Mouse (Mus musculus) embryonic facial prominence, embryonic 13.5 days (tissue): ENCODE measurements around the gene Fstl5. TPM values are rescaled to one million over a fixed set of nuclear protein-coding genes. Genes with fewer than 3 reads are reported as not detected.

Source experiments
- ATAC-seq: fragments of 200-750 bp; cut with Nextera tagmentation; 2 replicates; pipeline ENCODE4 v1.8.0; 2017; ENCODE audit warnings: low read depth; ENCODE audit not compliant: insufficient number of reproducible peaks, insufficient read depth, low FRiP score, low TSS enrichment
- H3K27ac ChIP-seq: fragments of 300-500 bp; sonication (generic); 2 replicates; pipeline ENCODE4 v1.5.1; 2015; ENCODE audit warnings: moderate library complexity, mild to moderate bottlenecking, inconsistent platforms
- H3K27me3 ChIP-seq: fragments of 300-500 bp; sonication (generic); 2 replicates; pipeline ENCODE4 v1.6.1; 2015; ENCODE audit warnings: mild to moderate bottlenecking, inconsistent platforms
- H3K36me3 ChIP-seq: fragments of 300-500 bp; sonication (generic); 2 replicates; pipeline ENCODE4 v1.6.1; 2015; ENCODE audit warnings: mild to moderate bottlenecking, inconsistent platforms
- H3K4me1 ChIP-seq: fragments of 300-500 bp; sonication (generic); 2 replicates; pipeline ENCODE4 v1.6.1; 2015; ENCODE audit warnings: inconsistent platforms
- H3K4me2 ChIP-seq: fragments of 300-500 bp; sonication (generic); 2 replicates; pipeline ENCODE4 v1.6.1; 2015; ENCODE audit warnings: moderate library complexity, mild to moderate bottlenecking, inconsistent platforms
- H3K4me3 ChIP-seq: fragments of 300-500 bp; sonication (generic); 2 replicates; pipeline ENCODE4 v1.5.1; 2015; ENCODE audit warnings: mild to moderate bottlenecking, inconsistent platforms
- H3K9ac ChIP-seq: fragments of 300-500 bp; sonication (generic); 2 replicates; pipeline ENCODE4 v1.6.1; 2015; ENCODE audit warnings: mild to moderate bottlenecking, inconsistent platforms
- H3K9me3 ChIP-seq: fragments of 300-500 bp; sonication (generic); 2 replicates; pipeline ENCODE4 v1.6.1; 2016; ENCODE audit warnings: inconsistent platforms
- WGBS: fragments of 180-500 bp; shearing (Covaris S2); methylation state at CpG from one replicate; pipeline ENCODE4 v1.1.7; 2015; ENCODE audit warnings: mixed read lengths; 5-methylcytosine and 5-hydroxymethylcytosine counted together
- polyA plus RNA-seq: library from polyadenylated mRNA; unstranded; fragments of >200 nt; fragmentation: Nextera tagmentation; extraction: Ambion mirVana; gene quantifications from 2 replicates; pipeline ENCODE4 v1.2.1, GENCODE M21; 2015

Fstl5 gene
- 4.1 and 12.1 TPM in 2 replicates for polyA plus RNA-seq

GRCm38 (mm10) chr3:76074060-76074707 is at the start of gene Fstl5:
TSS of gene Fstl5 (plus strand) at chr3:76074270.
- Histone ChIP-seq H3K27ac (no peak within 1 kb of the TSS), H3K9ac (peak within 1 kb of the TSS; percentile 51; the same call in 1 of the 2 replicates), H3K27me3 (no peaks in the 10 kb centered on the region), H3K4me2 (peak within 1 kb of the TSS; percentile 61), H3K9me3 (no peaks in the 10 kb centered on the region), H3K4me1 (peaks cover 4% of the 10 kb centered on the region; the same call in 1 of the 2 replicates), H3K4me3 (peak within 1 kb of the TSS; percentile 39), H3K36me3 (no peaks in the 10 kb centered on the region)
- peak; percentile 76 for ATAC-seq
- under 1% methylated on average over 28 of the region's 28 CpGs for WGBS

GRCm38 (mm10) chr3:76025523-76025922 is 48.5 kb upstream of the Fstl5 start:
- Histone ChIP-seq H3K4me2 (no peak overlapping the region), H3K4me1 (no peaks in the 10 kb centered on the region), H3K9ac (no peak overlapping the region), H3K27ac (no peak overlapping the region), H3K36me3 (no peaks in the 10 kb centered on the region), H3K27me3 (no peaks in the 10 kb centered on the region), H3K4me3 (no peak overlapping the region), H3K9me3 (no peaks in the 10 kb centered on the region)
- ATAC-seq = no peak

GRCm38 (mm10) chr3:76051124-76051523 is 22.9 kb upstream of the Fstl5 start:
- H3K4me2 ChIP-seq = no peak overlapping the region
- 79% methylated on average over 3 of the region's 3 CpGs for WGBS
- H3K27me3 ChIP-seq = no peaks in the 10 kb centered on the region
- H3K4me1 ChIP-seq = no peaks in the 10 kb centered on the region
- no peaks in the 10 kb centered on the region for H3K36me3 ChIP-seq
- no peak overlapping the region for H3K9ac ChIP-seq
- H3K4me3 ChIP-seq = no peak overlapping the region
- ATAC-seq = no peak
- no peaks in the 10 kb centered on the region for H3K9me3 ChIP-seq
- H3K27ac ChIP-seq = no peak overlapping the region

- Histone ChIP-seq H3K9ac (no peak overlapping the region), H3K4me2 (no peak overlapping the region), H3K9me3 (no peaks in the 10 kb centered on the region), H3K27ac (no peak overlapping the region), H3K36me3 (no peaks in the 10 kb centered on the region), H3K27me3 (no peaks in the 10 kb centered on the region), H3K4me3 (no peak overlapping the region), H3K4me1 (no peaks in the 10 kb centered on the region)
- 88% methylated on average over 1 of the region's 1 CpGs for WGBS
- ATAC-seq = no peak
These were observed 12.1 kb upstream of the Fstl5 start for GRCm38 (mm10) chr3:76061996-76062395.

GRCm38 (mm10) chr3:76067920-76068319 is 6.2 kb upstream of the Fstl5 start:
- Histone ChIP-seq H3K9ac (no peak overlapping the region), H3K4me3 (no peak overlapping the region), H3K27me3 (no peaks in the 10 kb centered on the region), H3K4me2 (no peak overlapping the region), H3K9me3 (no peaks in the 10 kb centered on the region), H3K36me3 (no peaks in the 10 kb centered on the region), H3K4me1 (no peaks in the 10 kb centered on the region), H3K27ac (no peak overlapping the region)
- ATAC-seq = no peak
- 2% methylated on average over 3 of the region's 3 CpGs for WGBS

- H3K27ac ChIP-seq = no peak overlapping the region
- no peaks in the 10 kb centered on the region for H3K27me3 ChIP-seq
- H3K9me3 ChIP-seq = no peaks in the 10 kb centered on the region
- no peaks in the 10 kb centered on the region for H3K36me3 ChIP-seq
- H3K4me1 ChIP-seq = peaks cover 4% of the 10 kb centered on the region; the same call in 1 of the 2 replicates
- no peak overlapping the region for H3K9ac ChIP-seq
- H3K4me2 ChIP-seq = no peak overlapping the region
- WGBS = 75% methylated on average over 7 of the region's 7 CpGs
- no peak overlapping the region for H3K4me3 ChIP-seq
- ATAC-seq = no peak
These were observed 1.2 kb upstream of the Fstl5 start for GRCm38 (mm10) chr3:76072826-76073225.

GRCm38 (mm10) chr3:76140445-76140844 is 66.4 kb downstream of the Fstl5 start:
- no peak for ATAC-seq
- WGBS = 85% methylated on average over 1 of the region's 1 CpGs
- no peak overlapping the region for H3K4me2 ChIP-seq

GRCm38 (mm10) chr3:76147846-76148245 is 73.8 kb downstream of the Fstl5 start:
- 84% methylated on average over 11 of the region's 11 CpGs for WGBS
- H3K36me3 ChIP-seq = no peaks in the 10 kb centered on the region
- no peaks in the 10 kb centered on the region for H3K27me3 ChIP-seq
- no peak overlapping the region for H3K4me3 ChIP-seq
- ATAC-seq = no peak
- H3K4me2 ChIP-seq = no peak overlapping the region
- H3K4me1 ChIP-seq = no peaks in the 10 kb centered on the region
- H3K9me3 ChIP-seq = no peaks in the 10 kb centered on the region
- no peak overlapping the region for H3K9ac ChIP-seq
- H3K27ac ChIP-seq = no peak overlapping the region

More at GRCm38 (mm10) chr3:76140445-76140844, 66.4 kb downstream of the Fstl5 start:
- H3K36me3 ChIP-seq = no peaks in the 10 kb centered on the region
- H3K4me1 ChIP-seq = no peaks in the 10 kb centered on the region
- no peak overlapping the region for H3K27ac ChIP-seq
- H3K9me3 ChIP-seq = no peaks in the 10 kb centered on the region
- H3K9ac ChIP-seq = no peak overlapping the region
- no peak overlapping the region for H3K4me3 ChIP-seq
- H3K27me3 ChIP-seq = no peaks in the 10 kb centered on the region

- H3K4me1 ChIP-seq = no peaks in the 10 kb centered on the region
- WGBS = 79% methylated on average over 2 of the region's 2 CpGs
- H3K4me2 ChIP-seq = no peak overlapping the region
- H3K36me3 ChIP-seq = no peaks in the 10 kb centered on the region
- H3K27ac ChIP-seq = no peak overlapping the region
- no peak overlapping the region for H3K4me3 ChIP-seq
- no peaks in the 10 kb centered on the region for H3K27me3 ChIP-seq
- ATAC-seq = no peak
- H3K9me3 ChIP-seq = no peaks in the 10 kb centered on the region
- no peak overlapping the region for H3K9ac ChIP-seq
These were observed 164.8 kb downstream of the Fstl5 start for GRCm38 (mm10) chr3:76238834-76239233.

GRCm38 (mm10) chr3:76251385-76251784 is 177.3 kb downstream of the Fstl5 start:
- no peak for ATAC-seq
- H3K4me2 ChIP-seq = no peak overlapping the region
- H3K9me3 ChIP-seq = no peaks in the 10 kb centered on the region
- no peak overlapping the region for H3K9ac ChIP-seq
- H3K36me3 ChIP-seq = no peaks in the 10 kb centered on the region
- no peak overlapping the region for H3K4me3 ChIP-seq
- 90% methylated on average over 1 of the region's 1 CpGs for WGBS
- H3K4me1 ChIP-seq = no peaks in the 10 kb centered on the region
- no peak overlapping the region for H3K27ac ChIP-seq
- no peaks in the 10 kb centered on the region for H3K27me3 ChIP-seq

- 87% methylated on average over 1 of the region's 1 CpGs for WGBS
- no peak overlapping the region for H3K4me2 ChIP-seq
These were observed 218.9 kb downstream of the Fstl5 start for GRCm38 (mm10) chr3:76292993-76293392.

GRCm38 (mm10) chr3:76294394-76294793 is 220.3 kb downstream of the Fstl5 start:
- Histone ChIP-seq H3K4me2 (no peak overlapping the region), H3K27ac (no peak overlapping the region), H3K9me3 (no peaks in the 10 kb centered on the region), H3K4me3 (no peak overlapping the region), H3K36me3 (no peaks in the 10 kb centered on the region), H3K27me3 (no peaks in the 10 kb centered on the region), H3K4me1 (no peaks in the 10 kb centered on the region), H3K9ac (no peak overlapping the region)
- ATAC-seq = no peak
- 23% methylated on average over 1 of the region's 1 CpGs for WGBS

More at GRCm38 (mm10) chr3:76292993-76293392, 218.9 kb downstream of the Fstl5 start:
- H3K9me3 ChIP-seq = no peaks in the 10 kb centered on the region
- no peaks in the 10 kb centered on the region for H3K4me1 ChIP-seq
- ATAC-seq = no peak
- no peak overlapping the region for H3K27ac ChIP-seq
- no peaks in the 10 kb centered on the region for H3K36me3 ChIP-seq
- no peaks in the 10 kb centered on the region for H3K27me3 ChIP-seq
- H3K9ac ChIP-seq = no peak overlapping the region
- H3K4me3 ChIP-seq = no peak overlapping the region
